17 mouse cellular contexts compared by ENCODE assay signal in the genomic region with DNA sequence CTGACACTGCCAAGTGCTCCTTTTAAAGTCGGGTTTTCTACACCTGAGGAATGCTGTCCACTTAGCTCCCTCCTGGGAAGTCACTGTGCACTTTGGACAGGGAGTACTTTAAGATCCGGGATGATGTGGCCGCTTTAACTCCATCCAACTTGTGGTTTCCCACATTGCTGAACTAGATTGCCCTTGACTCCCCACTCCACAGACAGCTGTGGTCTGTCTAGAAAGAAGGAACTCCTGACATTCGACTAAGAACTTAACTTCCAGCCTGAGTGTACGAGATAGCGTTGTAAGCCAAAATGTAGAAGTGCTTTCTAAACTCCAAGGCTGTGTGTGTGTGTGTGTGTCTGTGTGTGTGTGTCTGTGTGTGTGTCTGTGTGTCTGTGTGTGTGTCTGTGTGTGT. TPM values are rescaled to one million over a fixed set of nuclear protein-coding genes. Genes with fewer than 3 reads are reported as not detected.
A peak's percentile ranks its signal among the peaks of the same experiment; 100 is the strongest.
DNase-seq lines count a peak whose midpoint lies in the region; ATAC-seq and TF ChIP-seq lines count a peak whose summit lies in the region.
"Had no signal": no experiment of that assay in that cellular context is flagged by ENCODE, and none has a peak within 500 bp of the region (broad histone marks: within the 10 kb centered on the region; RNA-seq: fewer than 3 reads in every experiment).

No protein-coding gene starts in this region.

- H3K27me3 ChIP-seq in stomach, postnatal 0 days (ENCODE audit: control insufficient read depth, insufficient read depth, low read length): no peaks in the 10 kb centered on the region
- no peaks in the 10 kb centered on the region for H3K27me3 ChIP-seq in hindbrain, embryonic 10.5 days (ENCODE audit: insufficient read depth, poor library complexity, severe bottlenecking)
- H3K27me3 ChIP-seq: embryonic facial prominence, embryonic 12.5 days; neural tube, embryonic 13.5 days had no signal

- H3K4me3 ChIP-seq in stomach, postnatal 0 days (ENCODE audit: low read depth, low read length): no peak overlapping the region
- H3K4me3 ChIP-seq in hindbrain, embryonic 10.5 days: no peak overlapping the region
- H3K4me3 ChIP-seq: embryonic facial prominence, embryonic 12.5 days; gastrocnemius, adult 2 months; liver, embryonic 13.5 days; neural tube, embryonic 13.5 days had no signal

- no peak overlapping the region for H3K27ac ChIP-seq in stomach, postnatal 0 days (replicated peaks)
- no peak overlapping the region for H3K27ac ChIP-seq in hindbrain, embryonic 10.5 days
- H3K27ac ChIP-seq: embryonic facial prominence, embryonic 12.5 days; gastrocnemius, adult 2 months; liver, embryonic 13.5 days; neural tube, embryonic 13.5 days had no signal

- DNase-seq in urinary bladder, postnatal 14 days (ENCODE audit: low spot score): peak; percentile 19
- no peak for DNase-seq in urinary bladder, postnatal 4 days (ENCODE audit: low spot score in 2 of 2)
- peak; percentile 9 to 29 for DNase-seq in kidney, postnatal 36 days
- no peak for DNase-seq in stomach, postnatal 0 days (ENCODE audit: low spot score)
- DNase-seq in hindbrain, embryonic 10.5 days (ENCODE audit: low spot score): no peak
- DNase-seq in neural tube, embryonic 10.5 days (ENCODE audit: extremely low spot score, low spot score): no peak
- no peak for DNase-seq in spleen, postnatal 4 days (ENCODE audit: low spot score in 2 of 2)
- DNase-seq: adrenal gland, postnatal 36 days; cerebellum, adult 18-20 months; gastrocnemius, adult 2 months; liver, embryonic 13.5 days; thymus, adult 18-20 months had no signal

- ATAC-seq in hematopoietic stem cell, adult 5-6 weeks (replicated peaks in 1 of 2; ENCODE audit: insufficient read depth in 1 of 2, low FRiP score in 2 of 2, low TSS enrichment in 1 of 2, low read depth in 1 of 2, poor library complexity in 2 of 2, severe bottlenecking in 2 of 2): peak; percentile 49 to 69; a peak in 3 of 4 replicates
- peak; percentile 32; the same call in 1 of the 2 replicates for ATAC-seq in stomach, postnatal 0 days (ENCODE audit: low FRiP score, low TSS enrichment)
- ATAC-seq: forebrain, embryonic 14.5 days had no signal

- H3K36me3 ChIP-seq in stomach, postnatal 0 days (ENCODE audit: control insufficient read depth, insufficient read depth, low read length): no peaks in the 10 kb centered on the region
- H3K36me3 ChIP-seq in hindbrain, embryonic 10.5 days: peaks cover 8% of the 10 kb centered on the region; the same call in 1 of the 2 replicates
- H3K36me3 ChIP-seq: embryonic facial prominence, embryonic 12.5 days; liver, embryonic 13.5 days; neural tube, embryonic 13.5 days had no signal

- no peak for TF ChIP-seq CTCF in stomach, postnatal 0 days (IDR thresholded peaks at IDR 0.05; ENCODE audit: low read depth)

- no peaks in the 10 kb centered on the region for H3K4me1 ChIP-seq in stomach, postnatal 0 days (replicated peaks; ENCODE audit: control insufficient read depth, insufficient read depth)
- H3K4me1 ChIP-seq in hindbrain, embryonic 10.5 days (replicated peaks): peaks cover 26% of the 10 kb centered on the region

- no peak overlapping the region for H3K4me2 ChIP-seq in stomach, postnatal 0 days (replicated peaks; ENCODE audit: low read depth)
- H3K4me2 ChIP-seq: embryonic facial prominence, embryonic 12.5 days; liver, embryonic 13.5 days; midbrain, embryonic 11.5 days; neural tube, embryonic 13.5 days had no signal

- no peak overlapping the region for H3K9ac ChIP-seq in stomach, postnatal 0 days (ENCODE audit: low read length)
- H3K9ac ChIP-seq: embryonic facial prominence, embryonic 12.5 days; liver, embryonic 13.5 days; neural tube, embryonic 13.5 days had no signal

- TF ChIP-seq EP300 in stomach, postnatal 0 days (optimal IDR thresholded peaks at IDR 0.05): no peak

- H3K9me3 ChIP-seq in stomach, postnatal 0 days (ENCODE audit: control insufficient read depth, low read length): no peaks in the 10 kb centered on the region
- no peaks in the 10 kb centered on the region for H3K9me3 ChIP-seq in hindbrain, embryonic 10.5 days
- H3K9me3 ChIP-seq: embryonic facial prominence, embryonic 12.5 days; liver, embryonic 13.5 days; neural tube, embryonic 13.5 days had no signal

- 34% methylated on average over 6 of the region's 6 CpGs for whole genome bisulfite sequencing in stomach, postnatal 0 days
- WGBS in hindbrain, embryonic 10.5 days: 83% methylated on average over 6 of the region's 6 CpGs

RNA-seq across cellular contexts. Expression of a gene that starts 34.2 kb away (rescaled TPM):
- 20.3 and 48.0 TPM in 2 replicates for total RNA-seq in hematopoietic stem cell, adult 5-6 weeks (2017)
- 0.51 and 1.2 TPM in 2 replicates for polyA plus RNA-seq in stomach, postnatal 0 days (2015; fragmentation: Nextera tagmentation; extraction: Ambion mirVana)
- polyA plus RNA-seq in hindbrain, embryonic 10.5 days (2016; fragmentation: Nextera tagmentation; extraction: Ambion mirVana): 9.0 TPM in 2 replicates

Comparison
In these comparisons a context has a peak if more than half of its experiments do, and no peak if none do; other contexts are left out.
1. DNase-seq: peak in urinary bladder, postnatal 14 days (single experiment) and kidney, postnatal 36 days (2 of 2); none in urinary bladder, postnatal 4 days (0 of 2), stomach, postnatal 0 days (single experiment), hindbrain, embryonic 10.5 days (single experiment), neural tube, embryonic 10.5 days (single experiment) and spleen, postnatal 4 days (0 of 2).